Mouse (Mus musculus) stomach, postnatal 0 days (tissue): Measurements from ENCODE around the gene Lca5l.

Source experiments
- CTCF ChIP-seq: IDR thresholded peaks from 2 replicates; pipeline ENCODE4 v1.5.1; 2016; ENCODE audit warnings: antibody characterized with exemption, low read depth, mild to moderate bottlenecking, moderate library complexity
- EP300 ChIP-seq: optimal IDR thresholded peaks from 2 replicates; pipeline ENCODE3; 2016; ENCODE audit warnings: antibody characterized with exemption

- TF ChIP-seq EP300 (no peak), CTCF (no peak)
Observed at GRCm38 (mm10) chr16:96229044-96229555, 37.0 kb upstream of the Lca5l start.
